Mouse (Mus musculus): ENCODE measurements at regions not wholly inside any gene's neighbourhood (a gene's known extent, or its start where the extent isn't known, plus 50 kb on each side); places are given as distances from the start of the nearest gene placed in this dataset.
A peak's percentile ranks its signal among the peaks of the same experiment; 100 is the strongest.

GRCm38 (mm10) chr12:96239642-96240041 lies 547.6 kb downstream of the Flrt2 start:
- no peak for ATAC-seq (ENCODE audit: low FRiP score)

DNA sequence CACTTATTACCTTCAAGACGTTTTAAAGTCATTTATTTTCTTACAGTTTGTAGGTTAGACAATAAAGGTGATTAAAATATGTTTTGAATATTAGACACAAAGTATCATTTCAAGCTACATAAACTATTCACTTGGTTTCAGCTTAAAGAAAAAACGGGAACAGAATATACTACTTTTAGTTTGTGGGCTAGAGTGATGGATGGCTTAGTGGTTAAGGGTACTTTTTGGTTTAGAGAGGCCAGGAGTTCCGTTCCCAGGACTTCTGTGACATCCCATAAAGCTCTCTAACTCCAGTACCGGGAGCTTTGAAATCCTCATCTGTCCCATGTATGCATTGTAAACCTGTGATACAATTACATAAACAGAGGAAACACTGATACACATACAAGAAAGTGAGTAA lies 570.0 kb downstream of the Flrt2 start:
- no peak for ATAC-seq (ENCODE audit: low FRiP score)
- 79% methylated on average over 4 of the region's 4 CpGs for WGBS

More at GRCm38 (mm10) chr12:96239642-96240041, 547.6 kb downstream of the Flrt2 start:
- Histone ChIP-seq H3K9ac (ENCODE audit: low read depth, low read length) (no peak overlapping the region), H3K27me3 (ENCODE audit: control insufficient read depth, insufficient read depth, low read length) (no peaks in the 10 kb centered on the region), H3K9me3 (ENCODE audit: control insufficient read depth, low read length) (no peaks in the 10 kb centered on the region), H3K27ac (ENCODE audit: low read depth, low read length) (no peak overlapping the region), H3K4me2 (replicated peaks; ENCODE audit: low read depth, low read length) (no peak overlapping the region), H3K4me3 (ENCODE audit: low read depth, low read length) (no peak overlapping the region), H3K4me1 (replicated peaks; ENCODE audit: control insufficient read depth, insufficient read depth, low read length) (no peaks in the 10 kb centered on the region), H3K36me3 (ENCODE audit: control insufficient read depth, insufficient read depth, low read length) (no peaks in the 10 kb centered on the region)
- no peak for DNase-seq (ENCODE audit: low spot score)
- 80% methylated on average over 2 of the region's 2 CpGs for WGBS

DNA sequence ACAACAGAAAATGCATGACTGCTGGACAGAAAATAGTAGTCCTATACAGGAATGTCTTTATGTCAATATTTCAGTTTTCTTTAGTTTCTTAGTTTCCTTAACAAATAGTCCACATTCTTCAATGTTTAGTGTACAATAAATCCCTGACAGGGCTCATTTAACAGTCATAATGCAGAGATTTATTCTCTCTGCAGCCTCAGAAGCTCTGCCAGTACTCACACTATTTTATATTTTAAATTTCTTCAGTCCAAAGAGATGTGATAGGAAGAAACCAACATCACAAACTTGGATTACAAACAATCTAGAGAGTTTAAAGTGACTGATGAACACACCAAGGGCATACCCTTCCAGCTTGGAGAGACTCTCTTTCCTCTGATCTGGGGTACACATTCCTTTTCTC lies 583.9 kb downstream of the Flrt2 start:
- Histone ChIP-seq H3K9ac (ENCODE audit: low read depth, low read length) (no peak overlapping the region), H3K27me3 (ENCODE audit: control insufficient read depth, insufficient read depth, low read length) (no peaks in the 10 kb centered on the region), H3K4me3 (ENCODE audit: low read depth, low read length) (no peak overlapping the region), H3K4me2 (replicated peaks; ENCODE audit: low read depth, low read length) (no peak overlapping the region), H3K36me3 (ENCODE audit: control insufficient read depth, insufficient read depth, low read length) (no peaks in the 10 kb centered on the region), H3K9me3 (ENCODE audit: control insufficient read depth, low read length) (no peaks in the 10 kb centered on the region), H3K4me1 (replicated peaks; ENCODE audit: control insufficient read depth, insufficient read depth, low read length) (no peaks in the 10 kb centered on the region), H3K27ac (ENCODE audit: low read depth, low read length) (no peak overlapping the region)
- DNase-seq (ENCODE audit: low spot score), result no peak
- ATAC-seq (ENCODE audit: low FRiP score), result no peak

More for the DNA sequence above, 570.0 kb downstream of the Flrt2 start:
- H3K4me2 ChIP-seq (replicated peaks; ENCODE audit: low read depth, low read length), result no peak overlapping the region
- H3K4me1 ChIP-seq (replicated peaks; ENCODE audit: control insufficient read depth, insufficient read depth, low read length), result no peaks in the 10 kb centered on the region
- no peaks in the 10 kb centered on the region for H3K27me3 ChIP-seq (ENCODE audit: control insufficient read depth, insufficient read depth, low read length)
- no peak overlapping the region for H3K9ac ChIP-seq (ENCODE audit: low read depth, low read length)
- H3K36me3 ChIP-seq (ENCODE audit: control insufficient read depth, insufficient read depth, low read length), result no peaks in the 10 kb centered on the region
- no peak for DNase-seq (ENCODE audit: low spot score)
- no peaks in the 10 kb centered on the region for H3K9me3 ChIP-seq (ENCODE audit: control insufficient read depth, low read length)
- H3K4me3 ChIP-seq (ENCODE audit: low read depth, low read length), result no peak overlapping the region
- no peak overlapping the region for H3K27ac ChIP-seq (ENCODE audit: low read depth, low read length)

- Histone ChIP-seq H3K4me1 (replicated peaks; ENCODE audit: control insufficient read depth, insufficient read depth, low read length) (no peaks in the 10 kb centered on the region), H3K4me2 (replicated peaks; ENCODE audit: low read depth, low read length) (no peak overlapping the region), H3K9me3 (ENCODE audit: control insufficient read depth, low read length) (no peaks in the 10 kb centered on the region), H3K4me3 (ENCODE audit: low read depth, low read length) (no peak overlapping the region), H3K27me3 (ENCODE audit: control insufficient read depth, insufficient read depth, low read length) (no peaks in the 10 kb centered on the region), H3K9ac (ENCODE audit: low read depth, low read length) (no peak overlapping the region), H3K36me3 (ENCODE audit: control insufficient read depth, insufficient read depth, low read length) (no peaks in the 10 kb centered on the region), H3K27ac (ENCODE audit: low read depth, low read length) (no peak overlapping the region)
- WGBS, result 3% methylated on average over 2 of the region's 2 CpGs
- ATAC-seq (ENCODE audit: low FRiP score) (peak; percentile 65; the same call in 1 of the 2 replicates), DNase-seq (ENCODE audit: low spot score) (peak; percentile 77)
Measured at GRCm38 (mm10) chr12:96311137-96311536, 619.1 kb downstream of the Flrt2 start.

DNA sequence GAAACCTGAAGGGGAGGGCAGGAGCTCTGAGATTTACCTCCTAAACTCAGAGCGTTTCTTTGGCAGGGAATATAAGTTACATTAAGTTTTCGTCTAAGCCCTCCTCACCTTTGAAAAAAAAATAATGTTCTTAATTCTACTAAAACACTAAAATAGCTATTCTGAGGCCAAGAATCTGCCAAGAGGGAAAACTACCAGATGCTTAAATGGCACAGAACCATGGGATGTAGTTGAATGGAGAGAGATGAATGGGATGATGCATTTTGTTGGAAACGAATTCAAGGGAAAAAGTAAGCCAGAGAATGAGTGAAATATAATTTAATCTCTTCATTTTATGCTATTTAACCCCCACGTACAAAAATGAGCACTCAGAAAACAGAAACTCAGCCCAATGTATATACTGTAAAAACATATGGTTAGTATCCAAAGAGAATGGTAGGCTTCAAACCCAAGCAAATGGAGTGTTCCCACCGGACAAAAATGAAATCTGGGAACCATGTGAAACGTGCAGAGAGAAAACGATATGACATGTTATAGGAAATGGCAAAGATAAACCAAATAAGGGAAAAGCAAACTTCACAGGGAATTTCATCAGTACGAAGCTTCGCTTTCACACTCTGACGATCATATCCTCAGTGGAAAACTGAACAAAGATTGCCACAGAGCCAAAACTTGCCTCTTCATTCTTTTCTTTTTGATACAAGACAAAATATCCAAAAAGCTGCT lies 631.2 kb downstream of the Flrt2 start:
- no peak for ATAC-seq (ENCODE audit: low FRiP score)

GRCm38 (mm10) chr12:96351143-96351542 lies 659.1 kb downstream of the Flrt2 start:
- H3K27ac ChIP-seq (ENCODE audit: low read depth, low read length), result no peak overlapping the region
- no peaks in the 10 kb centered on the region for H3K36me3 ChIP-seq (ENCODE audit: control insufficient read depth, insufficient read depth, low read length)
- peak; percentile 38; the same call in 1 of the 2 replicates for ATAC-seq (ENCODE audit: low FRiP score)
- no peaks in the 10 kb centered on the region for H3K27me3 ChIP-seq (ENCODE audit: control insufficient read depth, insufficient read depth, low read length)
- H3K4me1 ChIP-seq (replicated peaks; ENCODE audit: control insufficient read depth, insufficient read depth, low read length), result no peaks in the 10 kb centered on the region
- no peak for DNase-seq (ENCODE audit: low spot score)
- no peak overlapping the region for H3K4me2 ChIP-seq (replicated peaks; ENCODE audit: low read depth, low read length)
- no peak overlapping the region for H3K9ac ChIP-seq (ENCODE audit: low read depth, low read length)
- 67% methylated on average over 3 of the region's 3 CpGs for WGBS
- no peaks in the 10 kb centered on the region for H3K9me3 ChIP-seq (ENCODE audit: control insufficient read depth, low read length)
- H3K4me3 ChIP-seq (ENCODE audit: low read depth, low read length), result no peak overlapping the region

More for the DNA sequence above, 631.2 kb downstream of the Flrt2 start:
- no peak for DNase-seq (ENCODE audit: low spot score)
- H3K9me3 ChIP-seq (ENCODE audit: control insufficient read depth, low read length), result no peaks in the 10 kb centered on the region
- H3K4me3 ChIP-seq (ENCODE audit: low read depth, low read length), result no peak overlapping the region
- WGBS, result 85% methylated on average over 10 of the region's 10 CpGs
- H3K4me2 ChIP-seq (replicated peaks; ENCODE audit: low read depth, low read length), result no peak overlapping the region
- H3K27me3 ChIP-seq (ENCODE audit: control insufficient read depth, insufficient read depth, low read length), result no peaks in the 10 kb centered on the region
- H3K4me1 ChIP-seq (replicated peaks; ENCODE audit: control insufficient read depth, insufficient read depth, low read length), result no peaks in the 10 kb centered on the region
- no peak overlapping the region for H3K27ac ChIP-seq (ENCODE audit: low read depth, low read length)
- H3K36me3 ChIP-seq (ENCODE audit: control insufficient read depth, insufficient read depth, low read length), result no peaks in the 10 kb centered on the region
- no peak overlapping the region for H3K9ac ChIP-seq (ENCODE audit: low read depth, low read length)

DNA sequence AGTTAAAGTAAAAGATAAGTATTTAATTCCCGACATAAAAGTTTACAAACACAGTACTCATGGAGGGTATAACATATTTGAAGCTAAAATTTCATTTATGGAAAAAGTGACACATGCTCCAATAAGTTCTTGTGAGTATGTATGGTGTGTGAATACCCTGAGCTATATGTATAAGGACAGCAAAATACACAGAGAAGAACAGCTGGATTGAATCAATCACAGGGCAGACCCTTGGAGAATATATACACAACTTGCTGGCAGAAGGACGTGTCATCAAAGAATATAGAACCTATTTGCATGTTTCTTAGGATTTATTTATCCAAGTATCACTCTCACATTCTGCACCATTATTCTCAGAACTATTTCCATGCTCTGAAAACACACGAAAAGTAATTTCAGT lies 686.9 kb downstream of the Flrt2 start:
- Histone ChIP-seq H3K27me3 (ENCODE audit: control insufficient read depth, insufficient read depth, low read length) (no peaks in the 10 kb centered on the region), H3K4me3 (ENCODE audit: low read depth, low read length) (no peak overlapping the region), H3K4me1 (replicated peaks; ENCODE audit: control insufficient read depth, insufficient read depth, low read length) (no peaks in the 10 kb centered on the region), H3K9me3 (ENCODE audit: control insufficient read depth, low read length) (no peaks in the 10 kb centered on the region), H3K4me2 (replicated peaks; ENCODE audit: low read depth, low read length) (no peak overlapping the region), H3K9ac (ENCODE audit: low read depth, low read length) (no peak overlapping the region), H3K36me3 (ENCODE audit: control insufficient read depth, insufficient read depth, low read length) (no peaks in the 10 kb centered on the region), H3K27ac (ENCODE audit: low read depth, low read length) (no peak overlapping the region)
- WGBS, result 75% methylated on average over 3 of the region's 3 CpGs
- ATAC-seq (ENCODE audit: low FRiP score), result no peak
- no peak for DNase-seq (ENCODE audit: low spot score)

- WGBS, result 74% methylated on average over 3 of the region's 3 CpGs
- Histone ChIP-seq H3K9ac (ENCODE audit: low read depth, low read length) (no peak overlapping the region), H3K36me3 (ENCODE audit: control insufficient read depth, insufficient read depth, low read length) (no peaks in the 10 kb centered on the region), H3K4me2 (replicated peaks; ENCODE audit: low read depth, low read length) (no peak overlapping the region), H3K4me1 (replicated peaks; ENCODE audit: control insufficient read depth, insufficient read depth, low read length) (no peaks in the 10 kb centered on the region), H3K9me3 (ENCODE audit: control insufficient read depth, low read length) (no peaks in the 10 kb centered on the region), H3K27ac (ENCODE audit: low read depth, low read length) (no peak overlapping the region), H3K4me3 (ENCODE audit: low read depth, low read length) (no peak overlapping the region), H3K27me3 (ENCODE audit: control insufficient read depth, insufficient read depth, low read length) (no peaks in the 10 kb centered on the region)
- ATAC-seq (ENCODE audit: low FRiP score) (no peak), DNase-seq (ENCODE audit: low spot score) (no peak)
Measured at GRCm38 (mm10) chr12:96419104-96419503, 727.1 kb downstream of the Flrt2 start.

DNA sequence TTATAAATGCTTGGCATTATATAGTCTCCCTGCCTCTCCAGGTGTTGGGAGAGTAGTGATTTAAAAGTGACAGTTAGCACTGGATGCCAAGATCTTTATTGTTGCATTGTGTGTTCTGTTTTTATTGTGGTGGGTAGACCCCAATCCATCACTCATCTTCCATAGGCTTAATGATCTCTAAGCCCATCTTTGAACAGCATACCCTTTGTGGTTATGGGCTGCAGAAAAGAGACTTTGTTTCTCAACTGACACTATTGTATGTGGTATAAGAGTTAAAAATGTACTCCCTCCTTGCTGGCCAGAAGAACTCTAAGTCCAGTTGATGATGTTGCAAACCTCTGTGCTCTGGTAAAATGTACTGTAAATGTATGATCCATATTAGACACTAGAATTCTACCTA lies 727.5 kb downstream of the Flrt2 start:
- Histone ChIP-seq H3K9me3 (ENCODE audit: control insufficient read depth, low read length) (no peaks in the 10 kb centered on the region), H3K4me3 (ENCODE audit: low read depth, low read length) (no peak overlapping the region), H3K4me1 (replicated peaks; ENCODE audit: control insufficient read depth, insufficient read depth, low read length) (no peaks in the 10 kb centered on the region), H3K4me2 (replicated peaks; ENCODE audit: low read depth, low read length) (no peak overlapping the region), H3K27me3 (ENCODE audit: control insufficient read depth, insufficient read depth, low read length) (no peaks in the 10 kb centered on the region), H3K27ac (ENCODE audit: low read depth, low read length) (no peak overlapping the region), H3K36me3 (ENCODE audit: control insufficient read depth, insufficient read depth, low read length) (no peaks in the 10 kb centered on the region), H3K9ac (ENCODE audit: low read depth, low read length) (no peak overlapping the region)
- ATAC-seq (ENCODE audit: low FRiP score), result no peak
- DNase-seq (ENCODE audit: low spot score), result no peak
